Mouse (Mus musculus) heart, embryonic 11.5 days (tissue): ENCODE data around the gene Ang6. TPM values are rescaled to one million over a fixed set of nuclear protein-coding genes. Genes with fewer than 3 reads are reported as not detected.
A peak's percentile ranks its signal among the peaks of the same experiment; 100 is the strongest.
"Not testable (repeated sequence)": the region's sequence is repeated elsewhere in the genome, so short reads cannot be mapped to it uniquely, and the experiment has no call there.

Experiments
- ATAC-seq: fragments of 200-750 bp; cut with Nextera tagmentation; replicated peaks from 2 replicates; pipeline ENCODE4 v1.8.0; 2017; ENCODE audit warnings: moderate library complexity; ENCODE audit not compliant: insufficient number of reproducible peaks, low FRiP score, low TSS enrichment
- H3K27ac ChIP-seq: fragments of 300-500 bp; sonication (generic); 2 replicates; pipeline ENCODE4 v1.5.1; 2014; ENCODE audit warnings: mild to moderate bottlenecking, low read depth, low read length
- H3K27me3 ChIP-seq: fragments of 300-500 bp; sonication (generic); 2 replicates; pipeline ENCODE4 v1.6.1; 2014; ENCODE audit warnings: mild to moderate bottlenecking, low read length, mixed read lengths; ENCODE audit not compliant: control insufficient read depth, insufficient read depth
- H3K36me3 ChIP-seq: fragments of 300-500 bp; sonication (generic); 2 replicates; pipeline ENCODE4 v1.6.1; 2014; ENCODE audit warnings: mild to moderate bottlenecking, low read length, moderate library complexity, mixed read lengths; ENCODE audit not compliant: control insufficient read depth, insufficient read depth
- H3K4me1 ChIP-seq: fragments of 300-500 bp; sonication (generic); 2 replicates; pipeline ENCODE4 v1.6.1; 2014; ENCODE audit warnings: low read length; ENCODE audit not compliant: control insufficient read depth, insufficient read depth
- H3K4me2 ChIP-seq: fragments of 300-500 bp; sonication (generic); 2 replicates; pipeline ENCODE4 v1.6.1; 2014; ENCODE audit warnings: mild to moderate bottlenecking, moderate library complexity
- H3K4me3 ChIP-seq: fragments of 300-500 bp; sonication (generic); 2 replicates; pipeline ENCODE4 v1.5.1; 2014; ENCODE audit warnings: low read depth, low read length
- H3K9ac ChIP-seq: fragments of 300-500 bp; sonication (generic); 2 replicates; pipeline ENCODE4 v1.6.1; 2014; ENCODE audit warnings: mild to moderate bottlenecking, low read depth, low read length, moderate library complexity
- H3K9me3 ChIP-seq: fragments of 300-500 bp; sonication (generic); replicated peaks from 2 replicates; pipeline ENCODE4 v1.6.1; 2016; ENCODE audit warnings: low read length; ENCODE audit not compliant: control insufficient read depth
- WGBS: fragments of 180-500 bp; shearing (Covaris S2); extraction: QIAGEN DNeasy Blood & Tissue Kit; methylation state at CpG from one replicate; pipeline ENCODE4 v1.1.7; 2014; ENCODE audit not compliant: insufficient replicate concordance; 5-methylcytosine and 5-hydroxymethylcytosine counted together
- polyA plus RNA-seq: library from polyadenylated mRNA; unstranded; fragments of >200 nt; fragmentation: Nextera tagmentation; extraction: Ambion mirVana; gene quantifications from 2 replicates; pipeline ENCODE4 v1.2.1, GENCODE M21; 2014

Ang6 gene
- polyA plus RNA-seq = not detected in 2 replicates

GRCm38 (mm10) chr14:44002169-44002568 is at the start of gene Ang6:
TSS of gene Ang6 (minus strand) at chr14:44002269.
- no peaks in the 10 kb centered on the region for H3K27me3 ChIP-seq
- H3K36me3 ChIP-seq = no peaks in the 10 kb centered on the region
- H3K9ac ChIP-seq = no peak within 1 kb of the TSS
- no peak within 1 kb of the TSS for H3K27ac ChIP-seq
- 93% methylated on average over 1 of the region's 1 CpGs for WGBS
- H3K9me3 ChIP-seq = no peaks in the 10 kb centered on the region
- no peak within 1 kb of the TSS for H3K4me2 ChIP-seq
- H3K4me3 ChIP-seq = no peak within 1 kb of the TSS
- no peaks in the 10 kb centered on the region for H3K4me1 ChIP-seq
- ATAC-seq = no peak

GRCm38 (mm10) chr14:44046567-44046966 is 44.5 kb upstream of the Ang6 start:
- not testable (repeated sequence) for H3K27me3 ChIP-seq, H3K9ac ChIP-seq, H3K27ac ChIP-seq, H3K4me1 ChIP-seq, H3K9me3 ChIP-seq, H3K4me3 ChIP-seq, H3K4me2 ChIP-seq, ATAC-seq, H3K36me3 ChIP-seq
- 74% methylated on average over 2 of the region's 2 CpGs for WGBS

GRCm38 (mm10) chr14:44031828-44032227 is 29.8 kb upstream of the Ang6 start:
- not testable (repeated sequence) for H3K27me3 ChIP-seq, ATAC-seq, H3K4me2 ChIP-seq, H3K36me3 ChIP-seq, H3K4me3 ChIP-seq, H3K9ac ChIP-seq, H3K9me3 ChIP-seq, H3K4me1 ChIP-seq, H3K27ac ChIP-seq
- 65% methylated on average over 1 of the region's 3 CpGs for WGBS

DNA sequence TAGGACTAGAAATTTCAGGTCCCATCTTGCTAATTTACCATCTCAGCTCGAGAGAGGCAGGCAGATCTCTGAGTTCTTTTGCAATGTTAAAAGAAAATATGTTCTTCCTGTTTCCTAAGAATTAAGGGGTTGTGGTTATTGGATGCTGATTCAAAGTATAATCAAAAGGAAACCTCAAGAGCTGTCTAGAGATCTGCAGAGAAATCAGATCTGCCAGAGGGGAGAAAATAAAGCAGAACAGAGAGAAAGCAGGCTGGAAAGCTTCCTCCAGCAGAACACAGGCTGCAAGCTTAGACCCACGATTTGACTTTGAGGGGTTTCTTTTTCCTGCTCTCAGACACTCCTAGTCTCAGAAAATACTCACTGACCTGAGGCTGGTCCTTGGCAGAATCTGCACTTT is 7.6 kb upstream of the Ang6 start:
- H3K27me3 ChIP-seq = not testable (repeated sequence)

GRCm38 (mm10) chr14:44008021-44008420 is 6.0 kb upstream of the Ang6 start:
- H3K36me3 ChIP-seq, H3K4me1 ChIP-seq, H3K27me3 ChIP-seq, H3K9ac ChIP-seq, ATAC-seq, H3K4me2 ChIP-seq, H3K27ac ChIP-seq, H3K4me3 ChIP-seq, H3K9me3 ChIP-seq: not testable (repeated sequence)
- WGBS = no CpG with 5 or more reads among the region's 1 CpGs

More for the DNA sequence above, 7.6 kb upstream of the Ang6 start:
- not testable (repeated sequence) for H3K4me3 ChIP-seq, H3K27ac ChIP-seq, H3K4me1 ChIP-seq, ATAC-seq, H3K4me2 ChIP-seq, H3K9ac ChIP-seq, H3K9me3 ChIP-seq, H3K36me3 ChIP-seq
- WGBS = 20% methylated on average over 2 of the region's 2 CpGs

- 0 out of 2 replicates have a peak, but pooled peaks have one; percentile 49 for ATAC-seq
- WGBS = 50% methylated on average over 3 of the region's 3 CpGs
Measured at GRCm38 (mm10) chr14:44001600-44001999, 469 bp downstream of the Ang6 start.

DNA sequence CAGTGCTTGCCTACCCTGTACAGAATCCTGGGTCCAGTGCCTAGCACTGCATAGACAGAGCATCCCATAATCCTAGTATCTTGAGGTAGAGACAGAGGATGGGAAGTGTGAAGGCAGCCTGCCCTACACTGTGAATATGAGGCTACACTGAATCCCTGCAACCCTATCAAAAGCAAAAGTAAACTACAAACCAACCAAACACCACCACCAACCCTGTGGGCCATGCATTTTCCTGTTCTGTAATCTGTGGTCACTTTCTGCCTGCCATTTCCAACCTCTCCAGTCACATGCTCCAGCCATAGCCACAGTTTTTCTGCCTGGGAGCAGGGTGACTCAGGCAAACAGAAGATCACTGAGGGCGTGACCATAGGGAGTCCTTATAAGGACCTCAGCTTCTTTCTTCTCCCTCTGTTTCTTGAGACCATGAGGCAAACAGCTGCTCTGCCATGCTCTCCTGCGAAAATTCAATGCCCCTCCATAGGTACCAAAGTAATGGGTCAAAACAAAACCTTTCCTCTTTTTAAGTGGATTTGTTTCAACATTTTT is 3.5 kb downstream of the Ang6 start:
- H3K4me1 ChIP-seq, H3K4me3 ChIP-seq, H3K9me3 ChIP-seq, H3K4me2 ChIP-seq, ATAC-seq, H3K27ac ChIP-seq, H3K9ac ChIP-seq, H3K36me3 ChIP-seq, H3K27me3 ChIP-seq: not testable (repeated sequence)
- WGBS = 72% methylated on average over 2 of the region's 2 CpGs

More at GRCm38 (mm10) chr14:44001600-44001999, 469 bp downstream of the Ang6 start:
- Histone ChIP-seq H3K9ac (no peak overlapping the region), H3K36me3 (no peaks in the 10 kb centered on the region), H3K4me3 (no peak overlapping the region), H3K4me2 (no peak overlapping the region), H3K4me1 (no peaks in the 10 kb centered on the region), H3K27ac (no peak overlapping the region), H3K9me3 (no peaks in the 10 kb centered on the region), H3K27me3 (no peaks in the 10 kb centered on the region)

DNA sequence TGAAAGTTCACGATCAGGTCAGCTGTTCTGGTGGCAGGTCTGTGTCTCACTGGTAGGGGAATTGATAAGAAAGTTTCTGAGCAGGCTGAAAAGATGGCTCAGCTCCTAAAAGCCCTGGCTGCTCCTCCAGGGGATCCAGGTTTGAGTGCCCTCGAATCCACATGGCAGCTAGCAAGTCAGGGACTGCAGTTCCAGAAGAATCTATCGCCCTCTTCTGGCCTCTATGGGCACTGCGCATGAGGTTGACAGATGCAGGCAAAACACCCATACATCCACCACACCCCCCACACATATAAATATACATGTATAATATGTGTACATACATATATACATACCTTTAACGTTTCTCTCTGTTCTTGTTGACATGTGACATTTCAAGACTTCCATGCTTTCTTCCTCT is 14.7 kb downstream of the Ang6 start:
- H3K27me3 ChIP-seq, H3K36me3 ChIP-seq, H3K9ac ChIP-seq, H3K4me2 ChIP-seq, H3K9me3 ChIP-seq, H3K4me1 ChIP-seq, H3K27ac ChIP-seq, H3K4me3 ChIP-seq: not testable (repeated sequence)
- 8% methylated on average over 5 of the region's 5 CpGs for WGBS
- ATAC-seq = 0 out of 2 replicates have a peak, but pooled peaks have one; percentile 20

GRCm38 (mm10) chr14:43986147-43986546 is 15.9 kb downstream of the Ang6 start:
- H3K27me3 ChIP-seq = no peaks in the 10 kb centered on the region
- WGBS = 89% methylated on average over 2 of the region's 2 CpGs
- no peak overlapping the region for H3K27ac ChIP-seq
- ATAC-seq = no peak
- H3K4me1 ChIP-seq = no peaks in the 10 kb centered on the region
- no peaks in the 10 kb centered on the region for H3K36me3 ChIP-seq
- no peaks in the 10 kb centered on the region for H3K9me3 ChIP-seq
- H3K9ac ChIP-seq = no peak overlapping the region
- H3K4me2 ChIP-seq = no peak overlapping the region
- no peak overlapping the region for H3K4me3 ChIP-seq
